Mouse (Mus musculus) Patski (cell line): ENCODE measurements around the gene Myrip. TPM values are rescaled to one million over a fixed set of nuclear protein-coding genes. Genes with fewer than 3 reads are reported as not detected.
"Not testable (repeated sequence)": the region's sequence is repeated elsewhere in the genome, so short reads cannot be mapped to it uniquely, and the experiment has no call there.

Experiments
- ATAC-seq: fragments of 100-300 bp; one replicate; pipeline ENCODE4 v1.8.0; 2021
- CTCF ChIA-PET: fragments of 350-600 bp; sonication (Branson Sonifier 250); formaldehyde crosslinking; loops from one replicate; lab custom pipeline; 2022; ENCODE audit warnings: inconsistent platforms; lab: Charles Lee
- POLR2A ChIA-PET: fragments of 350-600 bp; sonication (Branson Sonifier 250); formaldehyde crosslinking; loops from one replicate; lab custom pipeline; 2022; ENCODE audit warnings: antibody characterized with exemption, inconsistent platforms; lab: Charles Lee
- DNase-seq: peaks from one replicate; pipeline ENCODE4 v3.0.0-alpha.2; 2011; ENCODE audit warnings: low read depth, low spot score
- H3K27me3 ChIP-seq: fragments of 371-371 bp; one replicate; pipeline ENCODE4 v1.5.1; 2021
- CTCF ChIP-seq: fragments of 100-300 bp; IDR thresholded peaks from one replicate; pipeline ENCODE4 v1.5.1; 2021
- in situ Hi-C: fragments of 300-500 bp; cut with MboI; formaldehyde crosslinking; loops from 3 replicates; pipeline ENCODE4 v1.11.1; 2018; ENCODE audit warnings: low pct_unique_long_range_greater_than_20kb, mixed read lengths
- polyA plus RNA-seq: library from polyadenylated mRNA; unstranded; gene quantifications from one replicate; pipeline ENCODE4 v1.2.3, GENCODE M21; 2021

The Myrip gene
- polyA plus RNA-seq, 1 experiment from 2014 or later, result 2.1 TPM

DNA sequence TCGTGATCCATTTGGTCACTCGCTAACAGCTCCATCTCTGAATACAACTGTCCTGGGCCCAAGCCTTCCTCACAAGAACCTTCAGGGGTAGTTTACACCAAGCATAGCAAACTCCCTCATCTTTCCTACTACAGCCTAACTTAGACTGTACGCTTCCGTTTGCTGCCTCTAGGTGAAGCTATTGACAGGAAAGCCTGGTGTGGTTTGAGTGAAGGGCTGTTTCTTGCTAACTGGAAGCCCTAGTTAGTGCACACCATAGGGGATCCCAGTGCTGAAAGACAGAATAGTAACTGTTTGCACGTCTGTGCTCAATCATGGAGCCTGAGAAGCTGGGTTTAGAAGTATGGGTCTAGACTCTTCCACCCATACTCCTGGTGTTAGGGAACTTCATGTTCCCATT, 5.8 kb upstream of the Myrip start:
- ChIA-PET POLR2A (no interaction called here), CTCF (interaction anchor here (0.9 to 1.3 kb wide), 3 partner anchors 21 to 101 kb away, joined by 3 to 6 read pairs (median 3); no protein-coding TSS in a partner anchor)
- H3K27me3 ChIP-seq, result peaks cover 5% of the 10 kb centered on the region
- peak; percentile 58 for TF ChIP-seq CTCF
- no peak for DNase-seq
- in situ Hi-C loops, result no loop called here
- no peak for ATAC-seq

DNA sequence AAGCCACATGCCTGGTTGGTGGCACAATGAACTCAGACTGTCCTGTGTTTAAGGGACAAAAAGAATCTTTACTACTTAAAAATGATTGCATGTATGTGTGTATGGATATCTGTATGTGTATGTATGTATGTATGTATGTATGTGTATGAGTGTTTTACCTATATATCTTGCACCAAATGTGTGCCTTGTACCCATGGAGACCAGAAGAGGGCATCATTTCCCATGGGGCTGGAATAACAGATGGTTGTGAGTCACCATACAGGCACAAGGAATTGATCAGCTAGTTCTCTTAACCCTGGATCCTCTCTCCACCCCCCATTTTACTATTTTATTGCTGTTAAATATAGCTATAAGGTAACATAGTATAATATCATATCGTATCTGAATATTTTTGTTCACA, 4.4 kb upstream of the Myrip start:
- TF ChIP-seq CTCF, result no peak
- DNase-seq, result no peak
- no peak for ATAC-seq
- CTCF ChIA-PET, result no interaction called here
- peaks cover 5% of the 10 kb centered on the region for H3K27me3 ChIP-seq
- in situ Hi-C loops, result no loop called here
- POLR2A ChIA-PET, result interaction anchor here (0.6 kb wide), 1 partner anchor 34 kb away, joined by 3 read pairs; no protein-coding TSS in a partner anchor

DNA sequence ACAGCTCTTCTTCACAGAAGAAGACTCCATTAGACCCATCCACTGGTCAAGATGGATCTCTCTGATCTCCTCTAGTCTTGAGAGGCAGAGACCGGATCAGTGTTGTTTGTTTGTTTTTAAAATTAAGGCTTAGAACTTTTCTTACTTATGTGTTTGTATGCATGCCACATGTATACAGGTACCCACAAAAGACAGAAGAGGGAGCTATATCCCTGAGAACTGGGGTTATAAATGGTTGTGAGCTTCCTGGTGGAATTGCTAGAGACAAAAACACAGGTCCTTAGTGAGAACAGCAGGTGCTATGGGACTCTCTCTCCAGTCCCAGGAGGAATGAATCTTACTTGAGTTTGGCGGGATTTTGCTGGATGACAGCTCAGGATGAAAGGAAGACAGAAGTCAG, 1.9 kb upstream of the Myrip start:
- POLR2A ChIA-PET, result no interaction called here
- DNase-seq, result no peak
- TF ChIP-seq CTCF, result no peak

GRCm38 (mm10) chr9:120302980-120303452, 1.7 kb downstream of the Myrip start:
- H3K27me3 ChIP-seq, result peaks cover 25% of the 10 kb centered on the region
- ATAC-seq, result no peak
- ChIA-PET CTCF (no interaction called here), POLR2A (no interaction called here)
- DNase-seq, result no peak
- TF ChIP-seq CTCF, result no peak
- in situ Hi-C loops, result no loop called here

More for the DNA sequence above, 1.9 kb upstream of the Myrip start:
- CTCF ChIA-PET, result interaction anchor here (1.0 to 1.2 kb wide), 2 partner anchors 9 to 87 kb away, joined by 3 read pairs; no protein-coding TSS in a partner anchor
- peaks cover 10% of the 10 kb centered on the region for H3K27me3 ChIP-seq
- ATAC-seq, result no peak
- in situ Hi-C loops, result no loop called here

DNA sequence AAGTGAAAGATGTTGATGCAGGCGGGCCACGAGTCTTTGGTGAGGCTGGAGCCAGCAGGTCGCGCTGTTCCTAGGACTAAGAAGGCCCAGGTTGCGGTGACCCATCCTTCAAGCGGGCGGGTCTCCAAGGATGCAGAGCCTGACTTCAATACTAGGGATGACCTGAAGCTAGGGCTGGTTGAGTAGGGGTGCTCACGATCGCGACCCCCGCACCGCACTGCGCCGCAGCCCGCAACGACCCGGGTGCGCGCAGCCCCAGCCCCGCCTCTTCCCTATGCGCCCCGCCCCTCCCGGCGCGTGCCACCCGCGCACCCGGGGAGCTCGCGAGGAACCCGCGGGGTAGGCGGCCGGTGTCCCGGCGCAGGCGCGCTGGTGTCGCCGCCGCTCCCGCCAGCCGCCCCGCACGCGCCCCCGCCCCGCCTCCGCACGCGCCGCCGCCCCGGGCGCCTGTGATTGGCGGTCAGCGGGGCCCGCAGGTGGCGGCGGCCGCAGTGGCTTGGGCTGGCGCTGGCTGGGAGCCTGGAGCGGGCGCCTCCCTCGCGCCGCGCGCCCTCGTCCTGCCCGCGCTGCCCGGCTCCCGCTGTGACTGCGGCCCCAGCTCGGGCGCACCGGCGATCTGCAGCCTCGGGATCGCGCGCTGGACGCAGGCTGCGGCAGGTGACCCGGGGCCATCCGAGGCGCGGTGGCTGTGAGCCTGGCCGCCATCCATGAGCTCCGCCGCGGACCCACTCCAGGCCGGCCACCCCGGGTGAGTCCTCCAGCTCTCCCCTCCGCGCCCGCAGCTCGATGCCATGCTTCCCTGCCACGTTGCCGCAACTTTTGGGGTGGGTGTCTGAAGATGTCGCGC, 2.4 kb downstream of the Myrip start:
- ChIA-PET CTCF (interaction anchor here (0.9 kb wide), 1 partner anchor 9 kb away, joined by 3 read pairs; no protein-coding TSS in a partner anchor), POLR2A (no interaction called here)
- H3K27me3 ChIP-seq, result peaks cover 25% of the 10 kb centered on the region
- DNase-seq (no peak), ATAC-seq (peak; percentile 39)
- TF ChIP-seq CTCF, result peak; percentile 27
- in situ Hi-C loops, result no loop called here

- ATAC-seq (no peak), DNase-seq (no peak)
- CTCF ChIA-PET, result interaction anchor here (0.9 to 1.0 kb wide), 2 partner anchors 8 to 127 kb away, joined by 3 read pairs; no protein-coding TSS in a partner anchor
- peaks cover 25% of the 10 kb centered on the region for H3K27me3 ChIP-seq
- in situ Hi-C loops, result no loop called here
- no peak for TF ChIP-seq CTCF
- POLR2A ChIA-PET, result no interaction called here
Measured at GRCm38 (mm10) chr9:120304300-120305137, 3.2 kb downstream of the Myrip start.

- ChIA-PET POLR2A (no interaction called here), CTCF (no interaction called here)
- ATAC-seq, result no peak
- TF ChIP-seq CTCF, result no peak
- in situ Hi-C loops, result no loop called here
- H3K27me3 ChIP-seq, result peaks cover 26% of the 10 kb centered on the region
- DNase-seq, result no peak
Measured at GRCm38 (mm10) chr9:120315171-120315570, 13.9 kb downstream of the Myrip start.

DNA sequence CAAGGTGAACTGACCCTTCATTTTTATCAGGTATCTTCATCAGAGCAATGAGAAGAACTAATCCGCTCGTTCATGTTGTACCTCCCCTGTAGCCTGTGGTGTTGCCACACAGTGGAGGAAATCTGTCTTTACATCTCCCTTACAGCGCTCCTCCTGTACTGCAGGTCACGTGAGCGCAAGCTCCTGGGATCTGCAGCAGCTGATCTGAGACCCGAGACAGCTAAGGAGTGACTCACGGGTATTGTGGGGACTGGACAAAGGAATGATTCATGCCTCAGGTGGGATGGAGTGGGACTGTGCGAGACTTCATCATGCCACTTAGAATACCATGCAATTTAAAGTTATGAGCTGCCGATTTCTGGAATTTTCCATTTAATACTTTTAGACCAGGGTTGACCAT, 17.8 kb downstream of the Myrip start:
- CTCF ChIA-PET, result interaction anchor here (1.1 kb wide), 1 partner anchor 78 kb away, joined by 3 read pairs; no protein-coding TSS in a partner anchor
- H3K27me3 ChIP-seq, result peaks cover 21% of the 10 kb centered on the region
- POLR2A ChIA-PET, result no interaction called here
- TF ChIP-seq CTCF, result no peak
- ATAC-seq (no peak), DNase-seq (no peak)
- in situ Hi-C loops, result no loop called here

DNA sequence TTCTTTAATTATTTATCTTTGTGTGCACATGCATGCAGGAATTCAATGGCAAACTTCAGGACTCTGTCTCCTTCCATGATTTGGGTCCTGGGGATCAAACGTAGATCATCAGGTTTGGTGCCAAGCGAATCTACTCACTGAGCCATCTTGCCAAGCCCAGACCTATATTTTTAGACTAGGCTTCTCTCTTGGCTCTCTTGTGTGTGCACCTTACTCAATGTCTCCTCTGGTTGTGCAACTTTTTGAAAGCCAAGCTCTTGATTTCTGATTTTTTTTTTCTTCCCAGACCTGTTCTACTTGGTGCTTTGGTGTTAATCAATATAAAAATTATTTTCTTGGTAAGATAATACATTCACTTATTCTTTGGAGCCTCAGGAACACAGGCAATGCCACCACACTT, 19.3 kb downstream of the Myrip start:
- ATAC-seq (no peak), DNase-seq (no peak)
- H3K27me3 ChIP-seq, result peaks cover 12% of the 10 kb centered on the region
- POLR2A ChIA-PET, result no interaction called here
- no peak for TF ChIP-seq CTCF
- CTCF ChIA-PET, result no interaction called here
- in situ Hi-C loops, result no loop called here

DNA sequence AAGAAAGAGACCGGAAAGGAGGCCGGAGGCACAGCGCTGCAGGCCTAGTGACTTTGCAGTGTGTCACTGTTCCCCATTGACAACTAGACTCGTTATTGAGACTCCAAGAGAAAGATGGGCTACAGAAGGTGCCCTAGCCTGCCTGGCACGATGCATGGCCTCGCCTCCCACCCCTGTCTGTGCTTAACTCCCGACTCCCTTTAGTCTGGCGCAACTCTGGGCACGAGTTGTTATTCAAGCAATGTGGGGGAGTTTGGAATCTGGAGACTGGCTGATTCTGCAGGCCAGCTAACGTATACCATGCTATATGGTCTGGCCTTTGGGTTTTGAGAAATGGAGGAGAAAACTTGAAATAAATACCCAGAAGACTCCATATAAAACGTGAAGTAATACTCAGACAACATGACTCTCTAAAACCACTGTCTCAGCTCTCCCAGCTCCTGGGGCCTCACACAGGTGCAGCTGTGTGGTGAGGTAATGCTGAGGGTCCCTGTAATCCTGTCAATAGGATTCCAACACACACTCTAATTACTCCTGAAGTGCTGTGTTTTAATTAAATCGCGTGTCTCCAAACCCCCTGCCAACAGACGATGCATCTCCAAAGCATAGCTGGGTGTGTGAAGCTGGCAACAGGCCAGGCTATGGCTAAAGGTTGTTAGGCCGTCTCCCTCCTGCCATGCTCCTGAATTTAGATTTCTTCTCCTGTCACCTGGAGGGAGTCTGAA, 21.6 kb downstream of the Myrip start:
- no peak for TF ChIP-seq CTCF
- peaks cover 5% of the 10 kb centered on the region for H3K27me3 ChIP-seq
- ATAC-seq, result no peak
- ChIA-PET POLR2A (no interaction called here), CTCF (interaction anchor here (1.0 kb wide), 1 partner anchor 131 kb away, joined by 4 read pairs; no protein-coding TSS in a partner anchor)
- in situ Hi-C loops, result no loop called here
- DNase-seq, result no peak

DNA sequence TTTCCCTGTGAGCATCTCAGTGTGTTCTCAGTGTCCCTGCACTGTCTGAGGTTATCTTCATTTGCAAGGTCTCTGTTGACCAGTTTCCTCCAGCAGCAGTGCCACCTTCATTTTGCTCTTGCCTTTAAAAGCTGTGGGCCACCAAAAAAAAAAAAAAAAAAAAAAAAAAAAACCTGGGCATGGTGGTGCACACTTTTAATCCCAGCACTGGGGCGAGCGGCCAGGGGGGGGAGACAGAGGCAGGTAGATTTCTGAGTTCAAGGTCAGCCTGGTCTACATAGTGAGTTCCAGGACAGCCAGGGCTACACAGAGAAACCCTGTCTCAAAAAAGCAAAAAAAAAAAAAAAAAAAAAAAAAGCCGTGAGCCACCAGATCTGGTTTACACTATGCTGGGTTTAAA, 29.7 kb downstream of the Myrip start:
- in situ Hi-C loops, DNase-seq, ATAC-seq, CTCF ChIA-PET: not testable (repeated sequence)
- peaks cover 13% of the 10 kb centered on the region for H3K27me3 ChIP-seq
- POLR2A ChIA-PET, result interaction anchor here (0.7 to 0.9 kb wide), 2 partner anchors 25 to 34 kb away, joined by 3 to 8 read pairs; no protein-coding TSS in a partner anchor
